Mouse (Mus musculus): Measurements from ENCODE around the gene Cpt1a.

Cpt1a gene

DNA sequence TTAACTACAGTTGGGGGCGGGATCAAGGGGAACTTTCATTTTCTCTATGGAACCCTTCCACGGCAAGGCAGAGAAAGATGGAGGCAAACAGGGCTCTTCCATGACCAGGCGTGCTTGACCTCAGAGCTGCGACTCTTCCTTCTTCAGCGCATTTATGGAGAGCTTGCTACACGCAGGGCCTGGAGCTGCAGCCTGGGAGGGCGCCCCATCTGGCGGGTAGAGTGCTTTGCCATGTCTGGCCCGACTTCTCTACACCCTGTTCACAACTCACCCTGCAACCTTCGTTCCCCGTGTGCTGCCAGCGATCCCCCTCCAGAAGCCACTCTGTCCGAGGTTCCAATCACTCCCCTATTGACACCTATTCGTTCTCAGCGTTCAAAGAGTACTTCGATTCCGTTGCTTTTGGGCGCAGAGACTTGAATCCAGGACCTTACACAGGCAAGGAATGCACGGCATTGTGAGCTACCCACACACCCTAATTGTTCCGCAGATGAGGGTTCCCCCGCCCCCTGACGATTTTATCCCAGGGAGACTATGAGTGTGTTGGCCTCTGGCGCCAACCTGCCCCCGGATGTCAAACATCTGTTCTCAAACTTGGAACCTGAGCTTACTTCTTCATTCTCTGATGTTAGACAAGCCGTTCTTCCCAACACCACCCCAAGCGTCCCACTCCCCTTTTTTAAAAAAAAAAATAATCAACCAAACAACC lies at the start of gene Cpt1a:
Gene Cpt1a (plus strand): TSS at position 74 of the 709 bp plus-strand sequence.
- peak; percentile 76 for DNase-seq (ENCODE audit: low read depth)

DNA sequence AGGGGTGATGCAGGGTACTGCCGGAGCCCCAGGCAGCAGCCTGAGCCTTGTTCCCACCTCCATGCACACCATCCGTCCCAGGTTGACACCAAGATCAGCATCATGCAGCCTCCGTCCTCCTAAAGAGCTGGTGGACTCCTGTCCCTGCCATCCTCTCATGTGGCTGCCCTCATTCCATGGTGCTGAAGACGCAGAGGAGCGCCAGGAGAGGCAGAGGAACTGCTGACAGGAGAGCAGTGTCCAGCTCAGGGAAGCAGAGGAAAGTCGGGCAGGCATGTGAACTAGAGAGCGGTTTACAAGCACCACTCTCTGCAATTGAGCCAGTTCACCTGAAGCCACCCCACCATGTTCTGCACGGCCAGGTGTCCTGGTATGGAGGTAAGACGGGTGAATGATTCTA lies 48.8 kb upstream of the Cpt1a start:
- no peak for DNase-seq (ENCODE audit: low read depth)

DNA sequence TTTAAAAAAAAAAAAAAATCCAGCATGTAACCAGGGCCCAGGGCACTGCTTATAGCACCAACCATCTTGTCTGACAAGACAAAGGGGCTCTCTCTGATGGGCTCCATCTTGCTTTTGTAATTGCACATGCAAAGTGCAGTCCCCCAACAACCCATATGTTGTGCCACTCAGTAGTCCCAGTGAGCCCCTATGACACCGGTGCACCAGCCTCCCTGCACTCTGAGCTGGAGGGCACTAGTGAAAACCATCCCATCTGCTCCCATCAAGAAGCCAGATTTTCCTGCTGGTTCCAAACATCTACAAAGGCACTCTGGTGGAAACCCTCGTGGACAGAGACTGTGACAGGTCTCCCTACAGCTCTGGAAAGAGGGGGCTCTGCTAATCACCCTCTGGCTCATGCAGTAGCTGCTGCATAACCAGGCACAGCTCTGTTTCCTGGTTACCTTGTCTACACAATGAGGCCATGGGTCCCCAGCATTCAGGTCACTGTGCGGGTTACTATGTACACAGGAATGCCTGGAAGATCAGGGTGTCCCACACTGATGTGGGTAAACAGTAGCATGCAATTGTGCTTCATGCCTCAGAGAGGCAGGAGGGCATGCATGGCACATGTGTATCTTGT lies 46.3 kb upstream of the Cpt1a start:
- DNase-seq (ENCODE audit: low read depth), result no peak

DNA sequence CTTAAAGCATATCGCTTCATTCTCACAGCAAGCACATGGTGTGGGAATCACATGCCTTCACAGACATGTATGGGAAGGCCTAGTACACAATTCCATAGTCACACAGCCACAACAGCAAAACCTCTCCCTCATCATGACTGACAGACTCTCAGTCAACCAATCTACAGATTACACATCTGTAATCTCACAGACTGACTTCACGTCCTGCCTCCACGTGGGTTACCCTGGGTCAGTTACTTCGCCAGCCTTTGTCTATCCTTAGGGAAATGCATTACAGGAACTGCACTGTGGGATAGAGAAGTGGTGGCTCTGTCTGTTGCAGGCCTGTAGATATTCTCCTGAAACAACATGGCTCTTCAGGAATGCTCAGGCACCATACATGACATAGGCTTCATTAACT lies 40.2 kb upstream of the Cpt1a start:
- DNase-seq (ENCODE audit: low read depth), result peak; percentile 8

DNA sequence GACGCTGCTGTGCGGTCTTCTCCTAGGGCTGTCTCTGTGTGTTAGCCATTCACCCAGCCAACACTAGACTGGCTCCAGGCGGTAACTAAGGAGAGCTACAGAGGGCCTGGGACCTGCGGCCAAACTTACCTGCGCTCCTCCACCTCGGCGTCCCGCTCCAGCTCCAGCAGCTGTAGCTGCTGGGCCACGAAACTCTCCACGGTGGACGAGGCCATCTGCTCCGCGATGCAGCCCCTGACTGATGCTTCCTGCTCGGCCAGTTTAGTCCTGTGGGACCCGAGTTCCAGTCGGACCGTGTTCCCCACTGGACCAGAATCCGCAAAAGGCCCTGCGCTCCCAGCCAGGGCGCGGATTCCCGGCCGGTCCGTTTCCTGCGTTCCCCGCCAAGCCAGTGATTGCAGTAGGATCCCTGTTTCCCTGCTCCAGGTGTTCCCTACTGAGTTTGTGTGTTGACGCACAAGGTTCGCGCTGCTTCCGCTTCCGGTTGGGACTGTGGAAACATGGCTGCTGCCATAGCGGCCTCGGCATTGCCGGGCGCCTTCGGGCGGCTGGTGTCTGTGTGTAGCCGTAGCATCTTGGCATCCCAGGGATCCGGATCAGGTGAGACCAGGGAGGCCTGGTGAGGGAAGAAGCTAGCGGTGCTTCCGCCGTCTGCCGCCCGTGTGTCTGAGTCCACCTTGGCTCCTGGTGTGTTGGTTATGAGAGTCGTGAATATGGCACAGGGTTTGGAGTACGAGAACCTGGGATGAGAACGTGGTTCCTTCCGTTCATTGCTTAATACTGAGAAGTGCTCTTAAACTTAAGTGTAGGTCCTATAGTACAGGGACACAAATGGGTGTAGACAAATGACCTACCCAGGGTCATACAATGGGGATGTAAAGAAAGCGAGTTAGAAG lies 39.3 kb upstream of the Cpt1a start, which contains the start of the genes Mrpl21 and Ighmbp2:
Gene Mrpl21 (plus strand): TSS at position 330 of the 896 bp plus-strand sequence.
Gene Ighmbp2 (minus strand): TSS at position 446 of the 896 bp plus-strand sequence.
- DNase-seq (ENCODE audit: low read depth), result peak; percentile 92

DNA sequence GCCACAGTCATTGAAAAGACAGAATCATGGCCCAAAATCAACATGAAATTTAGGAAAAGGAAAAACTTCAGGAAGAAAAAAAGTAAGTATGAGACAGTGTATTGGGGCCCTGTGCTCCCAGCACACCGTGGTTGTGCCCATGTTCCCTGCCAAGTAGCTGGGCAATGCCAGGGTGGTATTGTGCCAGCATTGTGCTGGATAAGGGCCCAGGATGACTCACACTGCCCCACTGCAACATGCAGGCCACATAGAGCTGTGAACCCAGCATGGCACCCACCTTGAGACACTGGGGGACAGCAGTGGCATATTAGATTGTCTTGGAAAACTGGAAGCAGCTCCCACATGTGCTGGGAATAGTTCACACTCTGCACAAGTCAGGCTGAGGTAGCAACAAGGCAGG lies 33.1 kb upstream of the Cpt1a start:
- no peak for DNase-seq (ENCODE audit: low read depth)

DNA sequence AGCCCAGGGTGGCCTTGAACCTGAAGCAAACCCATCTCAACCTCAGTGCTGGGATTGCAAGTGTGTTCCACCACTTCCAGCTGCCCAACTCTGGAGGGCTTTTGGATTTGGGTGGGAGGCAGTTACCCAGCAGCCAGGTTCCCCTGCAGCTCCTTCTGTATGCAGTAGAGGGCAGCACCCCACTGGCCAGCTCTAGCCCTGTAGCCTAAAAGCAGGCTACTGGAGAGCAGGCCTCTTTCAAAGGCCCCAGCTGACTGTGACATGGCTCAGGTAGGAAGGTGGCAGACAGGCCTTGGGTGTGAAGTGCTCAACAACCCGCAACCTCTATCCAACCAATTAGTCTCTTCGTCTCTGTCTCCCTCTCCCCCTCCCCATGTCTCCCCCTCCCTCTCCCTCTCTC lies 30.1 kb upstream of the Cpt1a start:
- DNase-seq (ENCODE audit: low read depth), result peak; percentile 66

DNA sequence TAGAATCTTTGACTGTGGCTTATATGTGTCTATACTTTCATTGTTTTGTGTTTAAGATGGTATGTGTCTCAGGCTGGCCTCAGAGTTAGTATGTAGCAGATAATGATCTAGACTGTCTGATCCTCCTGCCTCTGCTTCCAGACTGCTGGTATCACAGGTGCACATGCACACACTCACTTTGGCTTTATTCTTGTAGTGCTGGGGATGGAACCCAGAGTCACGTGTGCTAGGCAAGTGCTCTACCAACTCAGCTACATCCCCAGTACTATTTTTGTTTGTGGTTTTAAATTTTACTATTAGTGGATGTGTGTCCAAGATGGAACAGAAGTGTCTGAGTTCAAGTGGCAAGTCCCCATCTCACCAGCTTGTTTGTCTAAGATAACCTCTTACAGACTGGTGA lies 29.1 kb upstream of the Cpt1a start:
- DNase-seq (ENCODE audit: low read depth), result no peak

DNA sequence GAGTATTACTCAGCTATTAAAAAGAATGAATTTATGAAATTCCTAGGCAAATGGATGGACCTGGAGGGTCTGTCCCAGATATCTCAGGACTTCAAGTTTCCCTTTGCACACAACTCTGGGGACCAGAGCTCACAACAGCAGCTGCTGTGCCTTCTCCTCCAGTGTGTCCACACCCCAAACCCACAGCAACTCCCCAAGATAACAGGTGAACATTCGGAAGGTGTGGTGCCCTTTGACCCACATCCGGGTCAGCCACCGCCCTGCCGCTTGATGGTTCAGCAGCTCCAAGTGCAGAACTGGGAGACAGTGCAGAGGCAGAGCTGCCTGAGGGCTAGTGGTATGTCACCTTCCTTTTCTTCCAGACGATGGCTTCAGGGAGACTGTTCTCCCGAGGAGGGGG lies 26.9 kb upstream of the Cpt1a start:
- DNase-seq (ENCODE audit: low read depth), result no peak

DNA sequence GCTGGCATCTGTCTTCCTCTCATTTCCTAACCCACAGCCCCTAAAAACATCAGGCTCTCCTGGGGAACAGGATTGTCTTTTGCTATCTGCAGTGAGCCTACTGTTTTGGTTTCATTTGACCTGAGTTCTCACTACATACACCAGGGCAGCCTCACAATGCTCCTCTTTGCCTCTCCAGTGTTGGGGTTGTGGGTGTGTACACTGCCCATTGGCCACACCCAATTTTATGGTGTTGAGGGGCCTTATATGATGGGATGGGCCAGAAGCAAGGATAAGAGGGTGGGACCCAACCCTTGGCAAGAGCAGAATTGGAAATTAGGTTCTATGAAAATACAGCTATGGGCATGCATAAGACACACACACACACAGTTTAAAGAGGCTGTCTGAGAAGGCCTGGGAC lies 25.1 kb upstream of the Cpt1a start:
- no peak for DNase-seq (ENCODE audit: low read depth)

DNA sequence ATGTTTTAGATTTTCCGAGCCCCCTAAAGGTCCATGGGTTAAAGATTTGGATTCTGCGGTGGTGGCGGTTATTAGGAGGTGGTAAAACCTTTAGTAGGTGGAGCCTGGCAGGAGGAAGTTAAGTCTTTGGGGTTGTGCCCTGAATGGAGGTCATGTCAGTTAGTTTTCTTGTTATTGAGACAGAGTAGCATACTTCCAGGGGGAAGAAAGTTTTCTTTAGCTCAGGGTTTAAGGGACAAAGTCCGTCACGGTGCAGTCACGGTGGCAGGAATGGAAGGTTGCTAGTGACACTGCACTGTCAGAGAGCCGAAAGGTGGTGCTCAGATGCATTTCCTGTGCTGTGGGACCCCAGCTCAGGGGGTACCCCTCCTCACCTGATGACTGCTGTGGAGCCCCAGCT lies 24.4 kb upstream of the Cpt1a start:
- DNase-seq (ENCODE audit: low read depth), result no peak

DNA sequence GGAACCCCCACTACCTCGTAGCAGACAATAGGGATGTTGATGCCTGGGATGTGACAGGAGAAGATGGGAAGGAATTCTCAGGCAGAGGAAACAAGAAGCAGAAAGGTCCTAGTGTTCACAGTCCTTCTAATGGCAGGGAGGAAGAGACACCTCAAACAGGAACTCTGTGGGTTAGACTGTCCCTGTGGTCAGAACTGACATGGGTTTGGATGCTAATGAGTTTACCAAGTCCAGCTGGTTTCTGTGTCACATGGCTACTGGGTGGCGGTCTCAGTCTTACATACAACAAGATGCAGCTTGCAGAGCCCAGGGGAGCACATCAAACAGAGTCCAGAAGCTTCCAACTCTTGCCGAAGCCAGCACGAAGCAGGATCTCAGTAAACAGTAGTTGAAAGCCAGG lies 18.1 kb upstream of the Cpt1a start:
- DNase-seq (ENCODE audit: low read depth), result no peak

DNA sequence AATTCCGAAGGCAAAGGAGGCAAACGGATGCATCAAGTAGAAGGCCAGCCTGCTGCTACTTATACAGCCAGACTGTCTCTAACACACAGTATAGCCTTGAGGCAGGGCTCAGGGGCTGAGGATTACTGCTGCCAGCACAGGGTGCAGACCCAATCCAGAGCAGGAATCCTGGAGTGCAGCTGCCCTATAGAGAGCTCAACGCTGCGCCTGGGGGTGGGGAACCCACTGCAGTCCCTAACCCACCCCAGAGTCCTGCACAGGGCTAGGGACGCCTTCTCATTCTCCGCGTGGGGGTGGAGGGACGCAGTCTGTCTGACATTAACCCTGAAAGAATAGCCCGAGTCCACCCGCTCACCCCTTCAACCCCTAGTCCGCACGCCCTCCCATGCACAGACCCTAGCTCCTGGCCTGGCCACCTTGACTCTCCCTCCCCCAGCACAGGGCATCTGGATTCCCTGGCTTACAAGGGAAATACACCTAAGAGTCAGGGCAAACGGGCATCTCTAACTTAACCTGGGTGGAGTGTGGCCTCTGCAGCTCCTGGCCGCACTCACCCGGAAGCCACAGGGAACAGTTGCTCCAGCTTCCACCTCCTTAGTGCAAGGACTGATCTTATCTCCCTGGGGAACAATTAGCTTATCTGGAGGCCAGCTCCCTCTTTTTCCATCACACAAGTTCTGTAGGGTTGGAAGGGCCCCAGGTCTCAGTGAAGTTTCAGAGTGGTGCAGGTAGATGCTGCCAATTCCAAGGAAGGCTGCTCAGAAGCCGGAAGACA lies 14.8 kb upstream of the Cpt1a start:
- no peak for DNase-seq (ENCODE audit: low read depth)

DNA sequence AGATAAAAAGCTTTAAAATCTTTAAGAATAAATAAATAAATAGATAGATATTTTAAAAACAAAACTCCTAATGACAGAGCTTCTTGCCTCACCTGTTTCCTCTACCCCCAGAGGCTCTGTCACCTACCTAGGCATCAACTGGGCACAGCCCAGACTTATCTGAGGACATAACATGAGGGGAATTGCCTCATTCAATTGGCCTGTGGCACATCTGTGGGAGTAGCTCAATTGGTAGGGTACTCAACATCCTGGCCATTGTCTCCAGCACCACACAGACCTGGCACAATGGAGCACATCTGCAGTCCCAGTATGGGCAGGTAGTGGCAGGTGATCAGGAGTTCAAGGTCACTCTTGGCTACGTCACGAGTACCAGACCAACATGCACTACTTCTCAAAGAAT lies 2.8 kb upstream of the Cpt1a start:
- DNase-seq (ENCODE audit: low read depth), result no peak

DNA sequence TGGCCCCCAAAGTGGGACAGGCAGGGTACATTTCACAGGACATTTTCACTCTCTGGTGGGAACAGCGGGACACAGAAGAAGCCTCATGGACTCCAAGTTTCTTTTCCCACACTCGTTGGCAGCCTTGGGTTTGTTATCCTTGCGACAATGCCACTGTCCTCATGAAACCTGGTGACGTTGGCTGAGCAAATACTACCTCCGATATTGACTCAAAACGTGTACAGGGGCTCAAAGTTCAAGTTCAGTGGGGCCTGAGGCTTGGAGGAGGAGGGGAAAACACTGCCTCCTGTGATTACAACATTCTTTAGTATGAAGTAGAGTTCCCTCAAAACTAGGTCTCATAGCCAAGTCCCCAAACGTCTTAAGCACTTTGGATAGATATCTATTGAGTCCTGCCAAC lies 2.0 kb upstream of the Cpt1a start:
- no peak for DNase-seq (ENCODE audit: low read depth)

DNA sequence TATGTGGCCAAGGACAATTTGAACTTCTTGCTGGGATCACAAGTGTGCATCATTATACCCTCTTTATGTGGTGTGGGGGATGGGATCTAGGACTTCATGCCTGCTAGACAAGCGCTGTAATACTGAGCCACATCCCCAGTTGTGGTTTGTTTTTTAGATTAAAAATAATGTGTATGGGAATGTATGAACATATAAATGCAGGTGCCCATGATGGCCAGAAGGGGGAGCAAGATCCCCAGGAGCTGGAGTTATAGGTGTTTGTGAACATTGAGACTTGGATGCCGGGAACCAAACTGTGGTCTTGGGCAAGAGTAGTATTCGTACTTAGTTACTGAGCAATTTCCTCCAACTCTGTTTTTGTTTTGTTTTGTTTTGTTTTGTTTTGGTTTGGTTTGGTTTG lies 1.3 kb upstream of the Cpt1a start:
- DNase-seq (ENCODE audit: low read depth), result peak; percentile 70

DNA sequence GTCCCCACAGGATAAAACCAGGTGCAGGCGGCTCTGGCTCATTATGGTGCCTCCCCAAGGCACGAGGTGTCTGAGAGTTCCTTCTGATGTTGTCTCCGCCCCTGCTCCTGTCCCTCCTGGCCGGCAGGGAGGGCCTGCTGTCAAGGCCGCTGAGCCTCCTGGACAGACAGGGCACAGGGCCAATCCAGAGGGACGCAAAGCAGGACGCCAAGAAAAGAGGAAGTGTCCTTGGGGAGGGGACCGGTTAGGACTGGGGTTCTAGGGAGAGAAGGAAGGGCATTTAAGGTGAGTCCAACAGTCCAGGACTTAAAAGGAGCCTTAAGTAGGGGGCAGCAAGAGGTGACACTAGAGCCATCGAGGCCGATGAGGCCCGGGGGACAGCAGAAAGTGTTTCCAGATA lies 517 bp upstream of the Cpt1a start:
- no peak for DNase-seq (ENCODE audit: low read depth)

DNA sequence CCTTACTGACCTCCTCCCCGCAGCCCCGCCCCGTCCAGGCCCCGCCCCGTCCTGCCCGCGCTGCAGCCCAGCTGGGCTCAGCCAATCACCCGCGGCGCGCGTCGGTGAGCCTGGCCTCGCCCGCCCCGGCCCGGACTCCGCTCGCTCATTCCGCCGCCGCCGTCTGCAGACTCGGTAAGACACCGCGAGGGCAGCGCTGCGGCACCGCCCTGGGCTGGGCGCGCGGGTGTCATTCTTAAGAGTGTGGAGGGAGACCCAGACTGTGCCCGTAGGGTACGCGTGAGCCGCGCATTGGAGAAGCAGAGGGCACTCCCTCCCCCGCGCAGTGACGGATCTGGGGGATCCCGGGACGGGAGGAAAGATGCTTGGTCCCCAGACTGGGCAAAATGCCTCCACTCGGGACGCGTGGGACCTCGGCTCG lies 1.1 kb downstream of the Cpt1a start:
- peak; percentile 77 for DNase-seq (ENCODE audit: low read depth)

DNA sequence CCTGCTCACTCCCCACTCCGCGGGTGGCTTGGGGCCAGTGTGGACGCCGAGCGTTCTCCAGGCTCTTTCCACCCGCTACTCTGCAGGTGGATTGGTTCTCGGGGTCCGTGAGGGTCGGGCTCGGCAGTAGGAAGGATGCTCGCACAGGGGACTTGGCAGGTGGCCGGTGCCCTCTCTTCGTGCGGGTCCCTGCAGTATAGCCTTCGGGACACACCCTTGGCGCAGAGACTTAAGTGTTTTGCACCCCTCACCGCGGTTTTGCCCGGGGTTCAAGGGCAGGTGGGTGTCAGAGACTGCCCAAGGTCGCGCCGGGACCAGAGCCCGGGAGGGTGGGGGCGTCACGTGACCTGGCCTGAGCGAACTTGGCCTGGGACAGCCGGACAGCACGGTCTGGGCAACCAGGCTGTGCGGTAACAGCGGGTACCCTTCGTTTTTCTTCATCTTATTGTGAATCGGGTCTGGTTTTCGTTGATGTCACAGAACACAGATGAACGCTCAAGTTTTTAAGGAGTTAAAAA lies 1.7 kb downstream of the Cpt1a start:
- peak; percentile 42 for DNase-seq (ENCODE audit: low read depth)

DNA sequence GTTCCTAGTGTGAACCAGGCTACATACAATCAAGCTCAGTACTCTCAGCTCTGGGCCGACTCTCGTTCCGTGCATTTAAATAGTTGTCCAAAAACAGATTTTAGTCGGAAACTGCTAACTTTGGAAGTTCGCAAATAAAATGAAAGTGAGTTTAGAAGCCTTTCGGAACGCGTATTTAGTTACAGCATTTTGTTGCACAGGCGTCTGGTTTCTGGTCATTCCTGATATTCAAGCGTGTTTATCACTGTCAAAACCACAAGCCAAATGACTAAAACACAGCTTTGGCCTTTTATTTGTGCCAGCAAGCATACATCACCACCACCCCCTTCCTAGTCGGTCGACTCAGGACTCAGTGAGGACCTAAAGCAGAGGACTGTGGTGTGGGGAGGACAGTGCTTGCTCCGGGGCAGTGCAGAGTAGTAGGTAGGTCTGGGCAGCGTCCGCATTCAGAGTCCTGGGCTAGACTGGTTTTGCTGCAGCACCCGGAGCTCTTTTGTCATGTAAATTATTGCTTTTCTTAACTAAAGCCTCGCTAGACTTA lies 2.2 kb downstream of the Cpt1a start:
- DNase-seq (ENCODE audit: low read depth), result peak; percentile 44

DNA sequence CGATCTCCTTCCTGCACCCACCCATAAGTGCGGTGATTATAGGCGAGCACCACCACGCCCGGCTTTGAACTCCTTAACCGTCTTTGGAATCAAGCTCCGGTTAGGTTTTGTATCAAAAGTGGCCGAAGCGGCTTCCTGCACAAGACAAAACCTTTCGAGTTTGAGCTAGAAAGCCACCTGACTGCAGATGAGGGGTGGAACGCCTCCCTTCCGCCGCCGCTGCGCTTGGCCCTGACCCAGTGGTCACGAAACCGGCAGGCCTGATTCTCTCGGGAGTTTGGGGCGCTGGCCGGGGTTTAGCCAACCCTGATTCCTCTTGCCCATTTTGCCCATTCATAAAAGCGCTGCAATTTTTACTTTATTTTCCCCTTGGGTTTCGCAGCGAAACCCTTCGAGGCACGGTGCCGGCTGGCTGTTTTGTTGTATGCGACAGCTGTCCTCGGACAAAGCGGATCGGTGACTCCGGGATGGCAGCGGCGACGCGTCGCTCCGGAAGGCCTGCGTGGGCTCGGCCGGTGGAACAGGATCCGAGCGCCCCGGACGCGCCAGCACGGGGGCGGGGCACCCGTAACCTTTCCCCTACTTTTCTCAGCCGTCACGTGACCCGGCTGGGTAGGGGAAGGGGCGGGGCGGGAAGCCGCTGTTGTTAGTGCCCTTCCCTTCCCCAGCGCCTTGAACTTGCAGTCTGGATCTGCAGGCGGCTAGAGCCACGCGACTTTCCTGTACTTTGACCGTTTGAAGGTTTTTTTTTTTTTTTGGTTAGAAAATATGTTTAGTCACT lies 3.0 kb downstream of the Cpt1a start:
- peak; percentile 94 for DNase-seq (ENCODE audit: low read depth)
